In the genomic region with DNA sequence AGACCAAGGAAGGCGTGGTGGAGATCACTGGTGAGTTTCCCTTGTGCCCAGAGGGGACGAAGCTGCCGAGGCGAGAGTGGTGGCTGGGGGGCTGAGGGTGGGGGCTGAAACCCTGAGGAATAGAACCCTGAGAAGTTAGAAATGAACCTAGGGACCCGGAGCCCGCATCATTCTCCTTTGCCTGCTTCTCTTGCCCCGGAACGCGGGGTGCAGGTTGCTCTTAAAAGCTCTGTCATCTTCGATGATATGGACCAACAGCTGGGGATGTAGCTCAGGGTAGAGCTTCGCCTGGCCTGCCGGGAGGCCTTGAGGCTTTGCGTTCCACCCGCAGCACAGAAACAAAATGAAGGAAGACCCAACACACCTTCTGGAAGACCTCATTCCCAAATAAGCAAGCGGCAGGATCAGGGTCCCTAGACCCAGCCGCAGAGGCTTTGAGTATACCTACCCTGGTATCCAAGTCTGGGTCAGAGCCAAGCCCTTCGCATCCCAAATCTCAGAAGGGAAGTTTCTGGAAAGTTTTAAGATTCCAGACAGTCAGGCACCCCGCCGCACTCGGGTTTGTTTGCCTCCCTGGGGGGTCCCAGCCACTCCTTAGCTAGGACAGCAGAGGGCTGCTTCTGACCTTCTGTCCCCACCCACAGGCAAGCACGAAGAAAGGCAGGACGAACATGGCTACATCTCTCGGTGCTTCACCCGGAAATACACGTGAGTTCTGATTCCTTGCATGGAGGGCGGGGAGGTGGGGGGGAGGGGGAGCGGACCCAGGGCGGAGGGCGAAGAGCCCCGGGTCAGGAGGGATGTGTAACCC, we compare ENCODE assay signal across 8 mouse cellular contexts. TPM values are rescaled to one million over a fixed set of nuclear protein-coding genes. Genes with fewer than 3 reads are reported as not detected.
A peak's percentile ranks its signal among the peaks of the same experiment; 100 is the strongest.
DNase-seq lines count a peak whose midpoint lies in the region; ATAC-seq and TF ChIP-seq lines count a peak whose summit lies in the region.

No protein-coding gene starts in this region.

- H3K27ac ChIP-seq in forebrain, postnatal 0 days (ENCODE audit: low read depth, low read length), result no peak overlapping the region
- H3K27ac ChIP-seq in kidney, postnatal 0 days, result no peak overlapping the region

- H3K4me2 ChIP-seq in forebrain, postnatal 0 days (ENCODE audit: low read depth), result peak overlapping the region; percentile 7; the same call in 1 of the 2 replicates
- peak overlapping the region; percentile 59 for H3K4me2 ChIP-seq in kidney, postnatal 0 days (ENCODE audit: low read length)

- intact Hi-C loops in heart, postnatal 14 days (cut with DNase I), result no loop called here

- WGBS in forebrain, postnatal 0 days, result 7% methylated on average over 29 of the region's 30 CpGs
- 2% methylated on average over 30 of the region's 30 CpGs for WGBS in kidney, postnatal 0 days

- peaks cover 14% of the 10 kb centered on the region for H3K27me3 ChIP-seq in forebrain, postnatal 0 days (ENCODE audit: insufficient read depth, low read length)
- H3K27me3 ChIP-seq in kidney, postnatal 0 days (ENCODE audit: insufficient read depth, low read length), result no peaks in the 10 kb centered on the region

- no peak overlapping the region for H3K9ac ChIP-seq in forebrain, postnatal 0 days
- peak overlapping the region; percentile 24 for H3K9ac ChIP-seq in kidney, postnatal 0 days (ENCODE audit: low read depth, low read length)

- no peak for ATAC-seq in forebrain, postnatal 0 days
- no peak for ATAC-seq in kidney, postnatal 0 days (replicated peaks; ENCODE audit: low FRiP score, low read depth)

- DNase-seq in heart, adult 11 months, result peak; percentile 97
- DNase-seq in heart, postnatal 14 days, result no peak
- no peak for DNase-seq in forebrain, postnatal 0 days
- no peak for DNase-seq in kidney, postnatal 0 days (ENCODE audit: low spot score)
- DNase-seq in neural tube, embryonic 10.5 days (ENCODE audit: extremely low spot score, low spot score), result peak; percentile 38
- DNase-seq in thymus, postnatal 25 days, result no peak
- DNase-seq in thymus, postnatal 0 days (ENCODE audit: low spot score), result no peak
- no peak for DNase-seq in adrenal gland, postnatal 25 days

- no peaks in the 10 kb centered on the region for H3K36me3 ChIP-seq in forebrain, postnatal 0 days (ENCODE audit: insufficient read depth)
- no peaks in the 10 kb centered on the region for H3K36me3 ChIP-seq in kidney, postnatal 0 days (ENCODE audit: insufficient read depth, low read length)

- H3K4me3 ChIP-seq in forebrain, postnatal 0 days (ENCODE audit: low read depth, low read length), result no peak overlapping the region
- peak overlapping the region; percentile 38 for H3K4me3 ChIP-seq in kidney, postnatal 0 days (replicated peaks; ENCODE audit: low read depth, low read length)

- H3K4me1 ChIP-seq in forebrain, postnatal 0 days (ENCODE audit: insufficient read depth), result no peaks in the 10 kb centered on the region
- H3K4me1 ChIP-seq in kidney, postnatal 0 days (replicated peaks; ENCODE audit: insufficient read depth, low read length), result 0 out of 2 replicates have a peak, but pooled peaks cover 3% of the 10 kb centered on the region

- TF ChIP-seq CTCF in forebrain, postnatal 0 days (IDR thresholded peaks at IDR 0.05; ENCODE audit: low read depth), result no peak
- no peak for TF ChIP-seq CTCF in kidney, postnatal 0 days (IDR thresholded peaks at IDR 0.05; ENCODE audit: low read depth)

- H3K9me3 ChIP-seq in forebrain, postnatal 0 days (ENCODE audit: low read length), result no peaks in the 10 kb centered on the region
- H3K9me3 ChIP-seq in kidney, postnatal 0 days (replicated peaks; ENCODE audit: low read length), result no peaks in the 10 kb centered on the region

RNA-seq across cellular contexts. Expression of a gene that starts 0.9 kb away (rescaled TPM):
- 100 to 1,000 TPM; 271 to 306 TPM for total RNA-seq in heart, postnatal 14 days (2021)
- 9.8 and 11.5 TPM in 2 replicates for total RNA-seq in forebrain, postnatal 0 days (2014; rRNA removed)
- 9.2 and 11.2 TPM in 2 replicates for polyA plus RNA-seq in forebrain, postnatal 0 days (2015; fragmentation: Nextera tagmentation; extraction: Ambion mirVana)
- 99.9 and 113 TPM in 2 replicates for polyA plus RNA-seq in kidney, postnatal 0 days (2015; fragmentation: Nextera tagmentation; extraction: Ambion mirVana)
- 23.7 and 29.1 TPM in 2 replicates for polyA plus RNA-seq in thymus, postnatal 0 days (2015; fragmentation: Nextera tagmentation; extraction: Ambion mirVana)
- 80.7 and 133 TPM in 2 replicates for total RNA-seq in adrenal gland, postnatal 25 days (2021)

RNA-seq across cellular contexts. Expression of a gene that starts 45.8 kb away (rescaled TPM):
- total RNA-seq in heart, postnatal 14 days (2021), result 100 to 1,000 TPM; 284 to 301 TPM
- 220 and 286 TPM in 2 replicates for total RNA-seq in forebrain, postnatal 0 days (2014; rRNA removed)
- 603 and 867 TPM in 2 replicates for polyA plus RNA-seq in forebrain, postnatal 0 days (2015; fragmentation: Nextera tagmentation; extraction: Ambion mirVana)
- 89.4 and 105 TPM in 2 replicates for polyA plus RNA-seq in kidney, postnatal 0 days (2015; fragmentation: Nextera tagmentation; extraction: Ambion mirVana)
- polyA plus RNA-seq in thymus, postnatal 0 days (2015; fragmentation: Nextera tagmentation; extraction: Ambion mirVana), result 69.4 and 69.8 TPM in 2 replicates
- total RNA-seq in adrenal gland, postnatal 25 days (2021), result 477 and 524 TPM in 2 replicates

Comparison
In these comparisons a context has a peak if more than half of its experiments do, and no peak if none do; other contexts are left out.
1. DNase-seq: peak in heart, adult 11 months (single experiment) and neural tube, embryonic 10.5 days (single experiment); none in heart, postnatal 14 days (0 of 2), forebrain, postnatal 0 days (single experiment), kidney, postnatal 0 days (single experiment), thymus, postnatal 25 days (single experiment), thymus, postnatal 0 days (single experiment) and adrenal gland, postnatal 25 days (single experiment).